Mouse (Mus musculus): ENCODE measurements around the gene Olfr1079.
"Not testable (repeated sequence)": the region's sequence is repeated elsewhere in the genome, so short reads cannot be mapped to it uniquely, and the experiment has no call there.

The Olfr1079 gene

DNA sequence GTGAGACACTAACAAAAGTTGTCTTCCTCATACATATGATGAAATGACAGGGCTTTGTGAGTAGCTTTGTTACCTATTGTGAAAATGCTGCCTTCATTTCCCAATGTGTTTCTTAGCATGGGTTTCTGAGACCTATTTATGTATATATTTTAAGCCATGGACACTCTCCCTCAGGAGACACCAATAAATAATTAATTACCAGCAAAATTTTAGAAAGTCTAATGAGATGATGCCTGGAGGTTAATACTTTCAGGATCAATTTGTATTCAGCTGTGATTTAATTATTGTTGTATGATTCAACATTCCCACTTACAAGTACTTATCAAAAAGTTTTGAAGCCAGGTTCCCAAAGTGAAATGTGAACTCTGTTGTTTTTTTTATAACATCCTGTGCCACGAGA lies at the start of gene Olfr1079:
Gene Olfr1079, minus strand, starts transcription at position 101 of the 400 bp plus-strand sequence.
- DNase-seq (ENCODE audit: low spot score): no peak

DNA sequence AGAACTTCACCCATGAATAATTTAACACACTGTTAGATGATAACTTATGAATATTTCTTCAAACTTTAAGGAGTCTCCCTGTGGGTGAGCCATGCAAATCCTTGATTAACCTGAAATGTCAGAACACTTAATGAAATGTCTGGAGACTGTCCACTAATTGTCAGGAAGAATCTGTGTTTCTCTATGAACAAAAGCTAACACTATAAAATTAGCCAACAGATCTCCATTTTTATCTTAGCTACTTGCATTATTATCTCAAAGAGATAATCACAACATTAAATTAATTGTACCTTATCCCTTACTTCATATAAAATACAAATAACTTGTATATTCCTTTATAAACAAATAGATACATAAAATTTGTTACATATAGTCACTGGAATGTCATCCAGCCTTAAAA lies 15.9 kb upstream of the Olfr1079 start, which contains the start of gene Olfr1080:
Gene Olfr1080, minus strand, starts transcription at position 101 of the 400 bp plus-strand sequence.
- not testable (repeated sequence) for DNase-seq (ENCODE audit: low spot score)

DNA sequence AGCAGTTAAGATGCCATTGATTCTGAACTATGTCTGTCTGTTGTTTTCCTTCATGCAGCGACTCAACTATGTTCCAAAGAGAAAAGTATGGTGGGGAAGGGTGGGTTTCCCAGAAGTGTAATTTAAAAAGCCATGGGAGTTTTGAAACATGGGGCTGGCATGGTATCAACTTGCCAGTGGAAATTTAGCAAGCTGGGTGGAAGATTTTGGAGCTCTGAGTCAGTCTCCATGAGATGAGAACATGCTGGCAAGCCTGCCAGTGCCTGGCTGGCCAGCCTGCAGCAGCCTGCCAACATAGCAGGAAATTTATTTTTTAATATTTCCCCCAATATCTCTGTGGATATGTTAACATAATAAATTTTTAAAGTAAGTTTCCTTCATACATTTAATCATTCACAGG lies 11.3 kb downstream of the Olfr1079 start:
- no peak for DNase-seq (ENCODE audit: low spot score)

DNA sequence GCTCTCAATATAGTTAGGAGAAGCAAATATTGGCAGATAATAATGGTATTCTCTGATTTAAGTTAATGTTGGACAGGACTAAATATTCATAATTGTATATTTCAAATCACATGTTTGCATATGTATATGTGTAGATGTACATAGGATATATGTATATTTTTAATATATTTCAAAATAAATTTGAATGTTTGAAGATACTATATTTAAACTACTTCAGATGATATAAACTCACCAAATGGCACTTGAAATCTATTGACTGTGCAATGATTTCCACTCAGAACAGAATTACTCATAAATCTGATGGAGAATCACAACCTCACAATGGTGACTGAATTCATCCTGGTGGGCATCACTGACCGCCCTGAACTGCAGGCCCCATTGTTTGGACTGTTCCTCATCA lies 34.1 kb downstream of the Olfr1079 start, which contains the start of gene Olfr1076:
Gene Olfr1076, plus strand, starts transcription at position 301 of the 400 bp plus-strand sequence.
- DNase-seq (ENCODE audit: low spot score): no peak

DNA sequence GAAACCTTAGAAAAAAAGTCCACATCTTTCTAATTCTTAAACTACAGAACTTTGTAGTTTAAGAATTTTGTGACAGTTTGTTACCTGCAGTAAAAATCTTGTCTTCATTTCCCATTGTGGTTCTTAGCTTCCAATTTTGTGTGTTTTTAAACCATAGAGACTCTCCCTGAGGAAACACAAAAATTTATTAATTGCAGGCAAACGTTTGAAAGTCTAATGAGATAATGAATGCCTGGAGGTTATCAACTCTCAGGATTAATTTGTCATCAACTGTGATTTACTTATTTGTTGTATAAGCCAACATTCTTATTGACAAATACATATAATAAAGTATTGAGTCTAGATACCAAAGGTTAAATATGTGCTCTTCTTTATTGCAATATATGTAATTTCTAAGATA lies 55.0 kb downstream of the Olfr1079 start, which contains the start of gene Olfr228:
Gene Olfr228, minus strand, starts transcription at position 101 of the 400 bp plus-strand sequence.
- DNase-seq (ENCODE audit: low spot score): no peak
